Mouse (Mus musculus) lung, adult 2 months (tissue): Measurements from ENCODE around the gene Myo16.

Experiments used
- CTCF ChIP-seq: fragments of 200-500 bp; IDR thresholded peaks from 2 replicates; pipeline ENCODE4 v1.5.1; 2011; ENCODE audit warnings: mild to moderate bottlenecking, low read length, control low read depth; ENCODE audit not compliant: insufficient read depth
- POLR2A ChIP-seq: fragments of 200-500 bp; IDR thresholded peaks from 2 replicates; pipeline ENCODE4 v1.6.1; 2011; ENCODE audit warnings: low read depth, mild to moderate bottlenecking, control low read depth, low read length, borderline replicate concordance; ENCODE audit errors: extremely low read depth

DNA sequence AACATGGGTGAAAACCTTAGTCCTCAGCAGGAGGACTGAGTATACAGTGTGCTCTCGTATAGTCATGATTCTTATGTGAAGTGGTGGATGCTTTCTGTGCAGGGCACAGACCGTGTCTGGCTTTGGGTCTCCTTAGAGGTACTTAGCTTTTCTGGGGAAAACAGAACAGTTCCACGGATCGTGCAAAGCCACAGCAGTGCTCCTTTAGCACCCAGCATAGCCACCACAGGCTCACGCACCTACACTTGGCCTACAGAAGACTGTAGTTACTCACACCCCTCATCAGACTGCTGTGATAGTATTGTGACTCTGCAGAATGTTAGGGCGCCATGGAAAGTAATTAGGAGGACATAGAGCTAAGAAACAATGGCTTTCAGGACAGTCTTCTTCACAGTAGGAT lies 346.8 kb downstream of the Myo16 start:
- TF ChIP-seq CTCF = no peak
- TF ChIP-seq POLR2A = no peak
